Mouse (Mus musculus): ENCODE results near the gene Gm20388. TPM values are rescaled to one million over a fixed set of nuclear protein-coding genes. Genes with fewer than 3 reads are reported as not detected.
A peak's percentile ranks its signal among the peaks of the same experiment; 100 is the strongest.
"Not testable (repeated sequence)": the region's sequence is repeated elsewhere in the genome, so short reads cannot be mapped to it uniquely, and the experiment has no call there.

The Gm20388 gene
- polyA plus RNA-seq, 1 experiment from 2014 or later, result not detected

- no peak overlapping the region for H3K9ac ChIP-seq (ENCODE audit: low read length)
- no peak for ATAC-seq (ENCODE audit: insufficient number of reproducible peaks, insufficient read depth, low FRiP score, low read depth)
- no peak overlapping the region for H3K27ac ChIP-seq (replicated peaks in 1 of 2; ENCODE audit: control insufficient read depth in 1 of 2, insufficient read depth in 1 of 2, low read depth in 2 of 2, low read length in 2 of 2)
- peaks cover 4% of the 10 kb centered on the region; the same call in 1 of the 2 replicates for H3K27me3 ChIP-seq (ENCODE audit: control insufficient read depth, insufficient read depth, low read length)
- no peak overlapping the region for H3K4me3 ChIP-seq (ENCODE audit: control insufficient read depth in 1 of 2, insufficient read depth in 1 of 2, low read depth in 1 of 2, low read length in 2 of 2)
- H3K4me2 ChIP-seq (ENCODE audit: low read length), result no peak overlapping the region
- no peaks in the 10 kb centered on the region for H3K9me3 ChIP-seq (ENCODE audit: control insufficient read depth, low read length)
- peaks cover 11% of the 10 kb centered on the region for H3K36me3 ChIP-seq (ENCODE audit: control insufficient read depth, insufficient read depth, low read length)
- H3K4me1 ChIP-seq (ENCODE audit: control insufficient read depth in 2 of 2, insufficient read depth in 2 of 2, low read length in 2 of 2), result no peaks in the 10 kb centered on the region
- 64% methylated on average over 3 of the region's 3 CpGs for WGBS
These were observed 3556.8 kb downstream of the Gm20388 start for GRCm38 (mm10) chr8:123467476-123467875.

DNA sequence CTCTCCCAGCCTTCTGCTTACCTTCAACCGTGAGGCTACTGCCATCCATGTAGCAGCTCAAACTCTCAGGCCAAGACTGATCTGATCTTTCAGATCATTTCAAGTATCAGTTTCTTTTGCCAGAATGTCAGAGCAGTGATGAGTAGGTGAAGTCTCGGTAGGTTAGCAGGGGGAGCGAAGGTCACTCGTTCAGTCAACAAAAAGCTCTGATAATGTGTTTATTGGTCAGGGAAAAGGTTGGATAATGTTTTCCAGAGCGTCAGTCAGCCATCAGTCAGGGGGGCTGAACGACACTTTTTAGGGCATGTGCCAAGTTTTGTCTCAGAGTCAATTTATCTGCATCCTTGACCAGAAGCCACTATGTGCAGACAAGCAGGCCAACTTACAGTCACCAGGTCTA is 3562.3 kb downstream of the Gm20388 start:
- ATAC-seq (ENCODE audit: insufficient number of reproducible peaks, insufficient read depth, low FRiP score, low read depth); H3K4me1 ChIP-seq (ENCODE audit: control insufficient read depth in 2 of 2, insufficient read depth in 2 of 2, low read length in 2 of 2); H3K36me3 ChIP-seq (ENCODE audit: control insufficient read depth, insufficient read depth, low read length); H3K4me2 ChIP-seq (ENCODE audit: low read length); H3K9ac ChIP-seq (ENCODE audit: low read length); H3K27me3 ChIP-seq (ENCODE audit: control insufficient read depth, insufficient read depth, low read length); H3K9me3 ChIP-seq (ENCODE audit: control insufficient read depth, low read length); H3K4me3 ChIP-seq (ENCODE audit: control insufficient read depth in 1 of 2, insufficient read depth in 1 of 2, low read depth in 1 of 2, low read length in 2 of 2); H3K27ac ChIP-seq (replicated peaks in 1 of 2; ENCODE audit: control insufficient read depth in 1 of 2, insufficient read depth in 1 of 2, low read depth in 2 of 2, low read length in 2 of 2): not testable (repeated sequence)
- WGBS, result 57% methylated on average over 6 of the region's 6 CpGs

- not testable (repeated sequence) for H3K36me3 ChIP-seq (ENCODE audit: control insufficient read depth, insufficient read depth, low read length); H3K27me3 ChIP-seq (ENCODE audit: control insufficient read depth, insufficient read depth, low read length); H3K27ac ChIP-seq (replicated peaks in 1 of 2; ENCODE audit: control insufficient read depth in 1 of 2, insufficient read depth in 1 of 2, low read depth in 2 of 2, low read length in 2 of 2); H3K9ac ChIP-seq (ENCODE audit: low read length); ATAC-seq (ENCODE audit: insufficient number of reproducible peaks, insufficient read depth, low FRiP score, low read depth); H3K9me3 ChIP-seq (ENCODE audit: control insufficient read depth, low read length); H3K4me2 ChIP-seq (ENCODE audit: low read length); H3K4me3 ChIP-seq (ENCODE audit: control insufficient read depth in 1 of 2, insufficient read depth in 1 of 2, low read depth in 1 of 2, low read length in 2 of 2)
- peaks cover 9 to 15% of the 10 kb centered on the region in 2 experiments for H3K4me1 ChIP-seq (ENCODE audit: control insufficient read depth in 2 of 2, insufficient read depth in 2 of 2, low read length in 2 of 2)
- WGBS, result 37% methylated on average over 5 of the region's 5 CpGs
These were observed 3563.9 kb downstream of the Gm20388 start for GRCm38 (mm10) chr8:123474549-123474948.

- WGBS, result 7% methylated on average over 34 of the region's 34 CpGs
- Histone ChIP-seq H3K9ac (ENCODE audit: low read length) (peak overlapping the region; percentile 81), H3K9me3 (ENCODE audit: control insufficient read depth, low read length) (no peaks in the 10 kb centered on the region), H3K36me3 (ENCODE audit: control insufficient read depth, insufficient read depth, low read length) (peaks cover 23% of the 10 kb centered on the region), H3K27me3 (ENCODE audit: control insufficient read depth, insufficient read depth, low read length) (no peaks in the 10 kb centered on the region), H3K4me3 (ENCODE audit: control insufficient read depth in 1 of 2, insufficient read depth in 1 of 2, low read depth in 1 of 2, low read length in 2 of 2) (peak overlapping the region; percentile 79 to 90), H3K27ac (replicated peaks in 1 of 2; ENCODE audit: control insufficient read depth in 1 of 2, insufficient read depth in 1 of 2, low read depth in 2 of 2, low read length in 2 of 2) (peak overlapping the region; percentile 95; a peak in 3 of 4 replicates), H3K4me2 (ENCODE audit: low read length) (peak overlapping the region; percentile 96), H3K4me1 (ENCODE audit: control insufficient read depth in 2 of 2, insufficient read depth in 2 of 2, low read length in 2 of 2) (peaks cover 9 to 15% of the 10 kb centered on the region in 2 experiments)
- ATAC-seq (ENCODE audit: insufficient number of reproducible peaks, insufficient read depth, low FRiP score, low read depth), result peak; percentile 20; the same call in 1 of the 2 replicates
These were observed 3566.5 kb downstream of the Gm20388 start for GRCm38 (mm10) chr8:123476911-123477736.

DNA sequence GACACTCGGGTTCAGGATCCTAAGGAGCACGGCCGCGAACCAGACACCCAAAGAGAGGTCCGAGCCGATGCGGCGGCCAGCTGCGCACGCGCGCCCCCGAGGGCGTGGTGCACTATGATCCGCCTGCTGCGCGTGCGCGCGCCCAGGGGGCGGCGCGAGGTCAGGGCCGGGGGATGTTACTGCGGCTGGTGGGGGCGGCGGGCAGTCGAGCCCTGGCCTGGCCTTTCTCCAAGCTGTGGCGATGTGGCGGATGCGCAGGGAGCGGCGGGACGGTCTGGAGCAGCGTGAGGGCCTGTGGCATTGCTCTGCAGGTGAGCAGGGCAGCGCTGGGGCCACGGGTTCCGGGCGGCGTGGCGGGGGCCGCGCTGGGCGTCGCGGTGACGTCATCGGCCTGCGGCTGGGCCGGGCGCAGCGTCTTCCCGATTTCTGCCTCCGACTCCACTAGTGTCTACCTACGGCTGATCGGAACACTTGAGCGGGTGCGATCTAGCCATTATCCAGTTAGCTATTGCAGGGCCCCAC is 3567.2 kb downstream of the Gm20388 start, which contains the start of gene Afg3l1:
TSS of gene Afg3l1 (plus strand) at position 167 of the 522 bp plus-strand sequence.
- H3K27ac ChIP-seq (replicated peaks in 1 of 2; ENCODE audit: control insufficient read depth in 1 of 2, insufficient read depth in 1 of 2, low read depth in 2 of 2, low read length in 2 of 2), result peak within 1 kb of the TSS; percentile 95
- under 1% methylated on average over 58 of the region's 58 CpGs for WGBS
- H3K9ac ChIP-seq (ENCODE audit: low read length), result peak within 1 kb of the TSS; percentile 81
- H3K4me3 ChIP-seq (ENCODE audit: control insufficient read depth in 1 of 2, insufficient read depth in 1 of 2, low read depth in 1 of 2, low read length in 2 of 2), result peak within 1 kb of the TSS; percentile 79 to 90
- H3K4me1 ChIP-seq (ENCODE audit: control insufficient read depth in 2 of 2, insufficient read depth in 2 of 2, low read length in 2 of 2), result peaks cover 9 to 15% of the 10 kb centered on the region in 2 experiments
- no peaks in the 10 kb centered on the region for H3K9me3 ChIP-seq (ENCODE audit: control insufficient read depth, low read length)
- H3K36me3 ChIP-seq (ENCODE audit: control insufficient read depth, insufficient read depth, low read length), result peaks cover 29% of the 10 kb centered on the region
- ATAC-seq (ENCODE audit: insufficient number of reproducible peaks, insufficient read depth, low FRiP score, low read depth), result peak; percentile 95
- H3K27me3 ChIP-seq (ENCODE audit: control insufficient read depth, insufficient read depth, low read length), result no peaks in the 10 kb centered on the region
- peak within 1 kb of the TSS; percentile 96 for H3K4me2 ChIP-seq (ENCODE audit: low read length)

DNA sequence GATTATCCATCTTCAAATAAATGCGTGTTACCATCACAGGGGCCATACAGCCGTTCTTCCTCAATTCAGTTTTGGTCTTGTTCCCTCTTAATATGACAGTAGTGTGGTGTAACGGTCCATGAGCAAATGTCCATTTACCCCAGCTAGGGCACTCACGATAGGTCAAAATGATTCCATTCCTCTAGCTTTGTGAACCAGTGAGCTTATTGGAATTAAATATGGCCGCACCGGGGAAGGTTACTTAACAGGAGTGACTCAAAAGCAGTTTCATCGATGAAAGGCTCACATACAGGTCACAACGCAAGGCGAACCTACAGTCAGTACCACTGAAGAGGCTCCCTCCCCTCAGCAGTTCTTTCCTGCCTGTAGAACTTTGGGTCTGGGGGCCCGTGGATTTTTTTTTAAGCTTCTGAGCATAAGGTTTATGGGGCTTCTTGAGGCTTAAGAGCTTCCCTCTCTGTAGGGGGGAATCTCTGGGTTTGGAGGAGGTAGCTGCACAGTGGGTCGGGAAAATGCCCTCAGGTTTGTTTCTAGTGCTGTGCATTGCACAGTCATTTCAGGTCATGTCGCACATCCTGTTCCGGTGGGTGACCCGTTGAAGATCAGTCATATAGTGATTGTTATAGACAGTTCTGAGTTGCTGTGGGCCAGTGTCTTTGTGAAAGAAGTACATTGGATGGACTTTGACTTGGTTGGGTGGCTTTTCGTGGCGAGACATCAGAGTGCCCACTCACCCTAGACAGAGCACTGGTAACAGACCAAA is 3568.0 kb downstream of the Gm20388 start:
- WGBS, result 37% methylated on average over 16 of the region's 16 CpGs
- Histone ChIP-seq H3K27me3 (ENCODE audit: control insufficient read depth, insufficient read depth, low read length) (no peaks in the 10 kb centered on the region), H3K36me3 (ENCODE audit: control insufficient read depth, insufficient read depth, low read length) (peaks cover 38% of the 10 kb centered on the region), H3K9ac (ENCODE audit: low read length) (peak overlapping the region; percentile 81), H3K4me3 (ENCODE audit: control insufficient read depth in 1 of 2, insufficient read depth in 1 of 2, low read depth in 1 of 2, low read length in 2 of 2) (peak overlapping the region; percentile 79 to 90), H3K4me1 (ENCODE audit: control insufficient read depth in 2 of 2, insufficient read depth in 2 of 2, low read length in 2 of 2) (peaks cover 9 to 15% of the 10 kb centered on the region in 2 experiments), H3K4me2 (ENCODE audit: low read length) (peak overlapping the region; percentile 96), H3K9me3 (ENCODE audit: control insufficient read depth, low read length) (no peaks in the 10 kb centered on the region), H3K27ac (replicated peaks in 1 of 2; ENCODE audit: control insufficient read depth in 1 of 2, insufficient read depth in 1 of 2, low read depth in 2 of 2, low read length in 2 of 2) (peak overlapping the region in 1 of 2 experiments; percentile 95; a peak in 2 of 4 replicates)
- ATAC-seq (ENCODE audit: insufficient number of reproducible peaks, insufficient read depth, low FRiP score, low read depth), result no peak

- H3K27me3 ChIP-seq (ENCODE audit: control insufficient read depth, insufficient read depth, low read length), result no peaks in the 10 kb centered on the region
- no peak for ATAC-seq (ENCODE audit: insufficient number of reproducible peaks, insufficient read depth, low FRiP score, low read depth)
- no peak overlapping the region for H3K4me2 ChIP-seq (ENCODE audit: low read length)
- no peak overlapping the region for H3K9ac ChIP-seq (ENCODE audit: low read length)
- no peak overlapping the region for H3K27ac ChIP-seq (replicated peaks in 1 of 2; ENCODE audit: control insufficient read depth in 1 of 2, insufficient read depth in 1 of 2, low read depth in 2 of 2, low read length in 2 of 2)
- peaks cover 78% of the 10 kb centered on the region for H3K36me3 ChIP-seq (ENCODE audit: control insufficient read depth, insufficient read depth, low read length)
- H3K4me3 ChIP-seq (ENCODE audit: control insufficient read depth in 1 of 2, insufficient read depth in 1 of 2, low read depth in 1 of 2, low read length in 2 of 2), result no peak overlapping the region
- peaks cover 5 to 11% of the 10 kb centered on the region in 2 experiments for H3K4me1 ChIP-seq (ENCODE audit: control insufficient read depth in 2 of 2, insufficient read depth in 2 of 2, low read length in 2 of 2)
- WGBS, result 87% methylated on average over 7 of the region's 7 CpGs
- H3K9me3 ChIP-seq (ENCODE audit: control insufficient read depth, low read length), result no peaks in the 10 kb centered on the region
These were observed 3572.0 kb downstream of the Gm20388 start for GRCm38 (mm10) chr8:123482627-123483026.

Data from heart, embryonic 14.5 days (tissue).